Mouse (Mus musculus): Measurements from ENCODE around the gene Ucp1. TPM values are rescaled to one million over a fixed set of nuclear protein-coding genes. Genes with fewer than 3 reads are reported as not detected.
A peak's percentile ranks its signal among the peaks of the same experiment; 100 is the strongest.

Gene Ucp1
- polyA plus RNA-seq, 1 experiment from 2014 or later: 0.08 TPM

GRCm38 (mm10) chr8:83320543-83320942 lies 30.4 kb downstream of the Ucp1 start:
- no peak overlapping the region for H3K27ac ChIP-seq (ENCODE audit: low read depth, low read length)
- no peaks in the 10 kb centered on the region for H3K9me3 ChIP-seq (ENCODE audit: control insufficient read depth, low read length)
- H3K36me3 ChIP-seq (ENCODE audit: control insufficient read depth, insufficient read depth, low read length): peaks cover 16% of the 10 kb centered on the region; the same call in 1 of the 2 replicates
- no peaks in the 10 kb centered on the region for H3K27me3 ChIP-seq (ENCODE audit: control insufficient read depth, insufficient read depth, low read length)
- no peaks in the 10 kb centered on the region for H3K4me1 ChIP-seq (ENCODE audit: control insufficient read depth, insufficient read depth, low read length)
- H3K4me2 ChIP-seq: no peak overlapping the region
- no peak for ATAC-seq (ENCODE audit: low FRiP score)
- DNase-seq (ENCODE audit: low spot score, missing footprints): no peak
- 44% methylated on average over 3 of the region's 3 CpGs for WGBS
- no peak overlapping the region for H3K4me3 ChIP-seq (ENCODE audit: low read depth, low read length)
- H3K9ac ChIP-seq (ENCODE audit: low read length): no peak overlapping the region

GRCm38 (mm10) chr8:83322374-83322773 lies 32.2 kb downstream of the Ucp1 start:
- DNase-seq (ENCODE audit: low spot score, missing footprints) (no peak), ATAC-seq (ENCODE audit: low FRiP score) (no peak)
- H3K27me3 ChIP-seq (ENCODE audit: control insufficient read depth, insufficient read depth, low read length): no peaks in the 10 kb centered on the region
- peaks cover 16% of the 10 kb centered on the region; the same call in 1 of the 2 replicates for H3K36me3 ChIP-seq (ENCODE audit: control insufficient read depth, insufficient read depth, low read length)
- WGBS: 89% methylated on average over 6 of the region's 6 CpGs
- no peak overlapping the region for H3K9ac ChIP-seq (ENCODE audit: low read length)
- no peaks in the 10 kb centered on the region for H3K9me3 ChIP-seq (ENCODE audit: control insufficient read depth, low read length)
- no peak overlapping the region for H3K4me3 ChIP-seq (ENCODE audit: low read depth, low read length)
- H3K27ac ChIP-seq (ENCODE audit: low read depth, low read length): no peak overlapping the region
- H3K4me1 ChIP-seq (ENCODE audit: control insufficient read depth, insufficient read depth, low read length): no peaks in the 10 kb centered on the region
- no peak overlapping the region for H3K4me2 ChIP-seq

- Histone ChIP-seq H3K4me2 (no peak overlapping the region), H3K9ac (ENCODE audit: low read length) (no peak overlapping the region), H3K4me1 (ENCODE audit: control insufficient read depth, insufficient read depth, low read length) (no peaks in the 10 kb centered on the region), H3K36me3 (ENCODE audit: control insufficient read depth, insufficient read depth, low read length) (peaks cover 16% of the 10 kb centered on the region; the same call in 1 of the 2 replicates), H3K4me3 (ENCODE audit: low read depth, low read length) (no peak overlapping the region), H3K27me3 (ENCODE audit: control insufficient read depth, insufficient read depth, low read length) (no peaks in the 10 kb centered on the region), H3K9me3 (ENCODE audit: control insufficient read depth, low read length) (no peaks in the 10 kb centered on the region), H3K27ac (ENCODE audit: low read depth, low read length) (no peak overlapping the region)
- no peak for DNase-seq (ENCODE audit: low spot score, missing footprints)
- 79% methylated on average over 2 of the region's 2 CpGs for WGBS
- no peak for ATAC-seq (ENCODE audit: low FRiP score)
Observed at GRCm38 (mm10) chr8:83323056-83323455, 32.9 kb downstream of the Ucp1 start.

GRCm38 (mm10) chr8:83327889-83328288 lies 37.7 kb downstream of the Ucp1 start:
- no peak for DNase-seq (ENCODE audit: low spot score, missing footprints)
- H3K4me3 ChIP-seq (ENCODE audit: low read depth, low read length): no peak overlapping the region
- peaks cover 2% of the 10 kb centered on the region; the same call in 1 of the 2 replicates for H3K4me1 ChIP-seq (ENCODE audit: control insufficient read depth, insufficient read depth, low read length)
- no peaks in the 10 kb centered on the region for H3K9me3 ChIP-seq (ENCODE audit: control insufficient read depth, low read length)
- H3K36me3 ChIP-seq (ENCODE audit: control insufficient read depth, insufficient read depth, low read length): no peaks in the 10 kb centered on the region; the same call in 1 of the 2 replicates
- 93% methylated on average over 5 of the region's 5 CpGs for WGBS
- no peak overlapping the region for H3K27ac ChIP-seq (ENCODE audit: low read depth, low read length)
- no peak for ATAC-seq (ENCODE audit: low FRiP score)
- no peak overlapping the region for H3K9ac ChIP-seq (ENCODE audit: low read length)
- H3K4me2 ChIP-seq: no peak overlapping the region
- H3K27me3 ChIP-seq (ENCODE audit: control insufficient read depth, insufficient read depth, low read length): no peaks in the 10 kb centered on the region

- Histone ChIP-seq H3K27ac (ENCODE audit: low read depth, low read length) (no peak overlapping the region), H3K9ac (ENCODE audit: low read length) (peak overlapping the region; percentile 80), H3K4me3 (ENCODE audit: low read depth, low read length) (peak overlapping the region; percentile 77), H3K4me1 (ENCODE audit: control insufficient read depth, insufficient read depth, low read length) (peaks cover 2% of the 10 kb centered on the region; the same call in 1 of the 2 replicates), H3K4me2 (peak overlapping the region; percentile 68), H3K36me3 (ENCODE audit: control insufficient read depth, insufficient read depth, low read length) (no peaks in the 10 kb centered on the region; the same call in 1 of the 2 replicates), H3K9me3 (ENCODE audit: control insufficient read depth, low read length) (no peaks in the 10 kb centered on the region), H3K27me3 (ENCODE audit: control insufficient read depth, insufficient read depth, low read length) (no peaks in the 10 kb centered on the region; the same call in 1 of the 2 replicates)
- 15% methylated on average over 7 of the region's 7 CpGs for WGBS
- ATAC-seq (ENCODE audit: low FRiP score): peak; percentile 15; the same call in 1 of the 2 replicates
- peak; percentile 90 for DNase-seq (ENCODE audit: low spot score, missing footprints)
Observed at GRCm38 (mm10) chr8:83331567-83331898, 41.4 kb downstream of the Ucp1 start.

- Histone ChIP-seq H3K36me3 (ENCODE audit: control insufficient read depth, insufficient read depth, low read length) (no peaks in the 10 kb centered on the region; the same call in 1 of the 2 replicates), H3K27ac (ENCODE audit: low read depth, low read length) (peak within 1 kb of the TSS; percentile 8; the same call in 1 of the 2 replicates), H3K4me2 (peak within 1 kb of the TSS; percentile 68), H3K9me3 (ENCODE audit: control insufficient read depth, low read length) (no peaks in the 10 kb centered on the region), H3K4me1 (ENCODE audit: control insufficient read depth, insufficient read depth, low read length) (peaks cover 2% of the 10 kb centered on the region; the same call in 1 of the 2 replicates), H3K27me3 (ENCODE audit: control insufficient read depth, insufficient read depth, low read length) (no peaks in the 10 kb centered on the region; the same call in 1 of the 2 replicates), H3K4me3 (ENCODE audit: low read depth, low read length) (peak within 1 kb of the TSS; percentile 77), H3K9ac (ENCODE audit: low read length) (peak within 1 kb of the TSS; percentile 80)
- DNase-seq (ENCODE audit: low spot score, missing footprints): peak; percentile 99
- ATAC-seq (ENCODE audit: low FRiP score): peak; percentile 99
- under 1% methylated on average over 85 of the region's 85 CpGs for WGBS
Observed at GRCm38 (mm10) chr8:83331899-83332697, 41.9 kb downstream of the Ucp1 start, which contains the start of gene Elmod2. Gene Elmod2 (minus strand): TSS chr8:83332486.

- no peak for DNase-seq (ENCODE audit: low spot score, missing footprints)
Observed at GRCm38 (mm10) chr8:83332864-83333263, 42.7 kb downstream of the Ucp1 start.

GRCm38 (mm10) chr8:83342076-83342475 lies 51.9 kb downstream of the Ucp1 start:
- Histone ChIP-seq H3K27me3 (ENCODE audit: control insufficient read depth, insufficient read depth, low read length) (no peaks in the 10 kb centered on the region), H3K4me1 (ENCODE audit: control insufficient read depth, insufficient read depth, low read length) (no peaks in the 10 kb centered on the region), H3K27ac (ENCODE audit: low read depth, low read length) (no peak overlapping the region), H3K4me2 (no peak overlapping the region), H3K4me3 (ENCODE audit: low read depth, low read length) (no peak overlapping the region), H3K9me3 (ENCODE audit: control insufficient read depth, low read length) (no peaks in the 10 kb centered on the region), H3K9ac (ENCODE audit: low read length) (no peak overlapping the region), H3K36me3 (ENCODE audit: control insufficient read depth, insufficient read depth, low read length) (no peaks in the 10 kb centered on the region)
- DNase-seq (ENCODE audit: low spot score, missing footprints) (no peak), ATAC-seq (ENCODE audit: low FRiP score) (no peak)
- 90% methylated on average over 3 of the region's 3 CpGs for WGBS

More at GRCm38 (mm10) chr8:83332864-83333263, 42.7 kb downstream of the Ucp1 start:
- no peaks in the 10 kb centered on the region; the same call in 1 of the 2 replicates for H3K27me3 ChIP-seq (ENCODE audit: control insufficient read depth, insufficient read depth, low read length)
- WGBS: 7% methylated on average over 7 of the region's 7 CpGs
- peak; percentile 17 for ATAC-seq (ENCODE audit: low FRiP score)
- no peaks in the 10 kb centered on the region for H3K9me3 ChIP-seq (ENCODE audit: control insufficient read depth, low read length)
- H3K4me1 ChIP-seq (ENCODE audit: control insufficient read depth, insufficient read depth, low read length): peaks cover 2% of the 10 kb centered on the region; the same call in 1 of the 2 replicates
- no peaks in the 10 kb centered on the region; the same call in 1 of the 2 replicates for H3K36me3 ChIP-seq (ENCODE audit: control insufficient read depth, insufficient read depth, low read length)
- H3K4me2 ChIP-seq: peak overlapping the region; percentile 42
- no peak overlapping the region for H3K9ac ChIP-seq (ENCODE audit: low read length)
- peak overlapping the region; percentile 77; the same call in 1 of the 2 replicates for H3K4me3 ChIP-seq (ENCODE audit: low read depth, low read length)
- no peak overlapping the region for H3K27ac ChIP-seq (ENCODE audit: low read depth, low read length)

- H3K4me2 ChIP-seq: no peak overlapping the region
- no peak overlapping the region for H3K27ac ChIP-seq (ENCODE audit: low read depth, low read length)
- DNase-seq (ENCODE audit: low spot score, missing footprints): peak; percentile 89
- no peak for ATAC-seq (ENCODE audit: low FRiP score)
- no peaks in the 10 kb centered on the region for H3K9me3 ChIP-seq (ENCODE audit: control insufficient read depth, low read length)
- H3K27me3 ChIP-seq (ENCODE audit: control insufficient read depth, insufficient read depth, low read length): no peaks in the 10 kb centered on the region
- H3K9ac ChIP-seq (ENCODE audit: low read length): no peak overlapping the region
- no peak overlapping the region for H3K4me3 ChIP-seq (ENCODE audit: low read depth, low read length)
- H3K4me1 ChIP-seq (ENCODE audit: control insufficient read depth, insufficient read depth, low read length): no peaks in the 10 kb centered on the region
- no peaks in the 10 kb centered on the region for H3K36me3 ChIP-seq (ENCODE audit: control insufficient read depth, insufficient read depth, low read length)
Observed at GRCm38 (mm10) chr8:83342693-83343092, 52.5 kb downstream of the Ucp1 start.
